Mouse (Mus musculus) limb, embryonic 10.5 days (tissue): ENCODE results near the gene Synj1. TPM values are rescaled to one million over a fixed set of nuclear protein-coding genes. Genes with fewer than 3 reads are reported as not detected.

Experiments used
- DNase-seq: peaks from one replicate; pipeline ENCODE4 v3.0.0-alpha.2; 2017; ENCODE audit warnings: low spot score
- H3K27ac ChIP-seq: fragments of 300-500 bp; sonication (generic); 2 replicates; pipeline ENCODE4 v1.5.1; 2016; ENCODE audit warnings: mild to moderate bottlenecking
- H3K27me3 ChIP-seq: fragments of 300-500 bp; sonication (generic); 2 replicates; pipeline ENCODE4 v1.6.1; 2016; ENCODE audit warnings: low read depth, mild to moderate bottlenecking; ENCODE audit not compliant: poor library complexity, severe bottlenecking
- H3K36me3 ChIP-seq: fragments of 300-500 bp; sonication (generic); 2 replicates; pipeline ENCODE4 v1.6.1; 2016; ENCODE audit warnings: mild to moderate bottlenecking, moderate library complexity
- H3K4me1 ChIP-seq: fragments of 300-500 bp; sonication (generic); 2 replicates; pipeline ENCODE4 v1.6.1; 2016
- H3K4me3 ChIP-seq: fragments of 300-500 bp; sonication (generic); 2 replicates; pipeline ENCODE4 v1.5.1; 2016; ENCODE audit warnings: mild to moderate bottlenecking, moderate library complexity
- H3K9me3 ChIP-seq: fragments of 300-500 bp; sonication (generic); replicated peaks from 2 replicates; pipeline ENCODE4 v1.6.1; 2016; ENCODE audit warnings: mild to moderate bottlenecking
- WGBS: fragments of 180-500 bp; shearing (Covaris S2); methylation state at CpG from one replicate; pipeline ENCODE4 v1.1.7; 2016; 5-methylcytosine and 5-hydroxymethylcytosine counted together
- polyA plus RNA-seq: library from polyadenylated mRNA; unstranded; fragments of >200 nt; fragmentation: Nextera tagmentation; extraction: Ambion mirVana; gene quantifications from 2 replicates; pipeline ENCODE4 v1.2.1, GENCODE M21; 2016

The Synj1 gene
- polyA plus RNA-seq, 1 experiment from 2014 or later: 9.6 TPM

DNA sequence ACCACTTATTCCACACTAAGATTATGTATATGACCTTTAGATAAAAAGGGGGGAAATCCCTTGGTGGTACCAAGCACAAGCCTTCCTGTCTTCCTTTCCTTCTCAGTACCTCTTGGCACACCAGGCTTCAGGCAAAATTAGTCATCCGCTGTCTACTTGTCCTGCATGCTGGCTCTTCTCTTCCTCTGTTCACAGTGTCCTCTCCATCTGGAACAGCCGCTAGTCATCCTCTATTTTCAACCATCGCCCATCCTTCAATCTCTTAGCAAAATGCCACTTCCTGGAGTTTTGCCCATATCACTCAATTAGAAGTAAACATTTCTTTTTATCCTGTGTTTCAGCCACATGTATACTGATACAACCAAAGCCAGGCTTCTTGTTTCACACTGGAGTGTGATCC lies 13.3 kb downstream of the Synj1 start:
- Histone ChIP-seq H3K27ac (no peak overlapping the region), H3K9me3 (no peaks in the 10 kb centered on the region), H3K4me3 (no peak overlapping the region), H3K4me1 (peaks cover 4% of the 10 kb centered on the region; the same call in 1 of the 2 replicates), H3K27me3 (no peaks in the 10 kb centered on the region), H3K36me3 (no peaks in the 10 kb centered on the region)
- 92% methylated on average over 3 of the region's 3 CpGs for WGBS
- no peak for DNase-seq

DNA sequence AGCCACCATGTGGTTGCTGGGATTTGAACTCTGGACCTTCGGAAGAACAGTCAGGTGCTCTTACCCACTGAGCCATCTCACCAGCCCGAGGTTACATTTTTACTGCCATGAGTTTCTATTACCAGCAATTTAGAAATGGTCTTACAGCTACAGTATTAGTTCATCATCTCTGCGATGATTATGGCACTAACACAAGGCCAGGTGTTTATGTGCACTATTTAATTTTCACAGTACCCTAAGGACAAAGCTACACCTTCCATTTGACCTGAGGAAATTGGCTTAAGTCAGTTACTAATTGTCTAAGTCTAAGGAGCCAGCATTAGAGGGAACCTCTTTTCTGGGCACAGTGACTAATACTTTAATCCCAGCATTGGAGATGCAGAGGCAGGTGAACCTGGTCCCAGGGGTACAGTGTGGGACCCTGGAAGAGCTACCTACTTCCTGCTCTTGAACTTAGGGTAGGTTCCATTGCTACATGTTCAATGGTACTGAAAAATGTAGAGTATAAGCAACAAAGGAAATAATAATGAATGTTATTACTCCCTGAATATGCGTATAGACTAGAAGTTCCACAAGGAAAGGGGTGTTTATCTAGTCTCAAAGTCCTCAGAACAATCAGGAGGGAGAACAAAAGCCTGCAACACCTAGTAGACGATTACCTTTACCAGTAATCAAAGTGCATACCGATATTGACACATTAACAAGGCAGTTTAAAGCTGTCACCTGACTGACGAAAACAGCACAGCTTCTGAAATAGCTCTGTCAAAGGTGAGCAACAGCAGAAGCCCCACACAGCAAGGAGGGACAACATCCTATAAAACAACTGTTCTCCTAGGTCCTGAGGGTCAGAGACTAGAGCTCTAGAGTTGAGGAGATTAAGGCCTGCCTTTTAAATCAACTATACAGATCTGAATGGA lies 14.5 kb downstream of the Synj1 start:
- DNase-seq: no peak
- Histone ChIP-seq H3K4me3 (no peak overlapping the region), H3K36me3 (no peaks in the 10 kb centered on the region), H3K27ac (no peak overlapping the region), H3K27me3 (no peaks in the 10 kb centered on the region), H3K4me1 (peaks cover 4% of the 10 kb centered on the region; the same call in 1 of the 2 replicates), H3K9me3 (no peaks in the 10 kb centered on the region)
- 84% methylated on average over 7 of the region's 7 CpGs for WGBS

DNA sequence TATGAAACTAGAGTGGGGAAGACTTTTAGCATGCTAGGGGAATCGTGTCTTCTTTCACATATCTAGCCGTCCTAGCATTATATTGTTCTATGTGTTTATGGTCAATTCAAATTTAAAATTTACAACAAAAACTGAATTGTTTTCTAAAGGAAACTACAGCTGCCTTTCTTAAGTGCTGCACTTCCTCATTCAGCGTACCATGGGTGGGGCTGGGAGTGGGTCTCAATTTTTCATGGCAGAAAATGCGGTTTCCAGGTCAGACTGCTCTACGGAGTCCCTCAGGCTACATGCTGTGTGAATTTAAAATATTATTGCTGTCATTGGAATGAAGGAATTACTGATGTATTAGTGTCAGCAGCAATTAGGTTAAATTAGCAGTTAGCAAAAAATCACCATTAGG lies 15.6 kb downstream of the Synj1 start:
- WGBS: 84% methylated on average over 5 of the region's 5 CpGs
- peaks cover 4% of the 10 kb centered on the region; the same call in 1 of the 2 replicates for H3K4me1 ChIP-seq

DNA sequence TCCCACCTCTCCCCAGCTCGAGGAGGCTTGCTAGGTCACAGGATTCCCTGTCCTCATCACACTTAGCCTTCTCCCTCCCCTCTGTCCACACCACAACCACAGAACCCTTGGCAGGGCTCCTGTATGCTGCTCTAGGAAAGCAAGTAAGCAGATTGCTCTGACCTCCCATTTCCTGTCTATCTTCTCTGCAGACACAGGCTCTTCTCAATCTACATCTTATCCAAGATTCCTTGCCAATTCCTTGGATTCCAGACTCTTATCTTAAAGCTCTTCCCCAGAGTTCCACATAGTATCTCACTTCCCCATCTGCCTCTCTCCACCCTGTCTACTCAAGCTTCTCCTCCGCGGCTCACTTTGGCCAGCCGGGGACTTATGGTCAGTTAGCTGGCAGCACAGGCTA lies 16.1 kb downstream of the Synj1 start:
- H3K4me1 ChIP-seq: peaks cover 4% of the 10 kb centered on the region; the same call in 1 of the 2 replicates
- H3K4me3 ChIP-seq: no peak overlapping the region
- no peak for DNase-seq
- H3K27ac ChIP-seq: no peak overlapping the region
- H3K36me3 ChIP-seq: peaks cover 7% of the 10 kb centered on the region; the same call in 1 of the 2 replicates
- WGBS: 59% methylated on average over 4 of the region's 4 CpGs
- no peaks in the 10 kb centered on the region for H3K27me3 ChIP-seq
- H3K9me3 ChIP-seq: no peaks in the 10 kb centered on the region

More for the DNA sequence above, 15.6 kb downstream of the Synj1 start:
- no peak for DNase-seq
- Histone ChIP-seq H3K9me3 (no peaks in the 10 kb centered on the region), H3K36me3 (peaks cover 7% of the 10 kb centered on the region; the same call in 1 of the 2 replicates), H3K4me3 (no peak overlapping the region), H3K27me3 (no peaks in the 10 kb centered on the region), H3K27ac (no peak overlapping the region)

DNA sequence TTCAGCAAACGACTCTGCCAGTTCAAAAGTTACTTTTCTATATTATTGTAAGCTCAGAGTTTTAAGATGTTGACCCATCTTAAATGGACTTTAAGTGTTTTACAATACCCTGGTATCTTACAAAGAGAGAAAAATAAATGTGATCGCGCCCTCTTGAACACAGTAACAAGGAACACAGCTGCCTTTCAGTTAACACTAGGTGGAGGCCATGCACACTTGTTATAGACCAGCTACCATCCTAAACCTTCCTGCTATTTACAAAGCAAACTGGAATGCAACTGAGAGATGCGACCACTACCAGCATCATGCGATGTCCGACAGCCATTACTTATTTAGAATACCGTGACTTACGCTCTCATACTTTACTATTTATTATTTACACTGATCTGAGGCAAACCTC lies 21.9 kb downstream of the Synj1 start:
- Histone ChIP-seq H3K9me3 (no peaks in the 10 kb centered on the region), H3K27me3 (no peaks in the 10 kb centered on the region), H3K36me3 (peaks cover 7% of the 10 kb centered on the region; the same call in 1 of the 2 replicates), H3K4me3 (no peak overlapping the region), H3K4me1 (no peaks in the 10 kb centered on the region), H3K27ac (no peak overlapping the region)
- DNase-seq: no peak
- 95% methylated on average over 8 of the region's 8 CpGs for WGBS

DNA sequence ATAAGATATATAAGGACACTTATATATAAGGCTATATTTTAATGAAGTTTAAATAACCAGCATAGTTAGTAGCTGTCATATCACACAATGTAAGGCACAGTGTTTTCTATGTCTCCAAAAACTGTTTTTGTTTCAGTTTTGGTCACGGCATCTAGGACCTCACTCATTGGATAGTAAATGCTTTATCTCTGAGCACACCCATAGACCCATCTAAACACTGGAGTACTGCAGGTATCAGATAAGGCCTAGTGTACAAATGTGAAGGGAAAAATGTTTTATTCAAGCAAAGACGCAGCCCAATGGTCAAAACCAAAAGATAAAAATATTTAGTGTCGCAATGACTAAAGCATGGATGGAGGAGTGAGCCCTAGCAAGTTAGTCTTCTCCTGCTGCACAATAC lies 22.4 kb downstream of the Synj1 start:
- 91% methylated on average over 3 of the region's 3 CpGs for WGBS
- DNase-seq: no peak
- Histone ChIP-seq H3K4me1 (no peaks in the 10 kb centered on the region), H3K9me3 (no peaks in the 10 kb centered on the region), H3K27ac (no peak overlapping the region), H3K27me3 (no peaks in the 10 kb centered on the region), H3K4me3 (no peak overlapping the region), H3K36me3 (peaks cover 7% of the 10 kb centered on the region; the same call in 1 of the 2 replicates)

DNA sequence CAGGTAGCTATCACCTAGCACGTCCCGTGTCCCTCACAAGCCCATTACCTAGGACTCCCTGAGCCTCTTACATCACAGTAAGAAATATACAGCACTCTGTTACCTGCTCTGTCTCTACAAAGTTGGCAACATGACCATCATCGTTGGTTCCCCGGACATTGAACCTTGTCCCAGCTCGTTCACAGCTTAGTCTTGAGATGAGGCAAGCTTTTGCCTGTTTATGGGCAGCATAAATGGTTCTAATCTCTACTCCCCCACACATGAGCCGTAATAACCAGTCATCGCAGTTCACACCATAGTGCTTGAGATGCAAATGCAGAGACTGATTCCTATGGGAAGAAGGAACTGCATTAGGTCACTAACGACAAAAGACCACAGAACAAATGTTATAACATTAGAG lies 23.1 kb downstream of the Synj1 start:
- no peaks in the 10 kb centered on the region for H3K9me3 ChIP-seq
- no peak overlapping the region for H3K4me3 ChIP-seq
- H3K27me3 ChIP-seq: no peaks in the 10 kb centered on the region
- DNase-seq: no peak
- no peaks in the 10 kb centered on the region for H3K4me1 ChIP-seq
- no peak overlapping the region for H3K27ac ChIP-seq
- WGBS: 91% methylated on average over 8 of the region's 8 CpGs
- H3K36me3 ChIP-seq: peaks cover 7% of the 10 kb centered on the region; the same call in 1 of the 2 replicates

DNA sequence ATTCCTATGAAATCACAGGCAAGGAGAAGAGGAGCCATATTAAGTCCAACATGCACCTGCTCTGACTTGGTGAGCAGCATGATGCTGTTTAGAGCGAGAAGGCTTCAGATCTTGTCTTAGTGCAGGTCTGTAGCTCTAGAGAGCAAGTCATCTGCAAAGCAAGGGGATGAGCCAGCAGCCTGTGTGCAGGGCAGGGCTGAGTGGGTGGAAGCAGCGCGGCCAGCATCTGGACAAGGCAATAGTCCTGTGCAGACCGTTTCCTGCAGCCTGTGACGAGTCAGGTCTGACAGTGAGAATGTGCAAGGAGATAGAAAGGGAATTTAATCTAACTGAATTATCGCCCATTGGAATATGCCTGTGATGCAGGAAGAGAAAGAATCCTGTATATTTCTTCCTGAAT lies 40.1 kb downstream of the Synj1 start:
- H3K4me3 ChIP-seq: no peak overlapping the region
- no peak overlapping the region for H3K27ac ChIP-seq
- WGBS: 89% methylated on average over 6 of the region's 6 CpGs
- 0 out of 2 replicates have a peak, but pooled peaks cover 3% of the 10 kb centered on the region for H3K36me3 ChIP-seq
- no peaks in the 10 kb centered on the region for H3K9me3 ChIP-seq
- DNase-seq: no peak
- no peaks in the 10 kb centered on the region for H3K4me1 ChIP-seq
- H3K27me3 ChIP-seq: no peaks in the 10 kb centered on the region

DNA sequence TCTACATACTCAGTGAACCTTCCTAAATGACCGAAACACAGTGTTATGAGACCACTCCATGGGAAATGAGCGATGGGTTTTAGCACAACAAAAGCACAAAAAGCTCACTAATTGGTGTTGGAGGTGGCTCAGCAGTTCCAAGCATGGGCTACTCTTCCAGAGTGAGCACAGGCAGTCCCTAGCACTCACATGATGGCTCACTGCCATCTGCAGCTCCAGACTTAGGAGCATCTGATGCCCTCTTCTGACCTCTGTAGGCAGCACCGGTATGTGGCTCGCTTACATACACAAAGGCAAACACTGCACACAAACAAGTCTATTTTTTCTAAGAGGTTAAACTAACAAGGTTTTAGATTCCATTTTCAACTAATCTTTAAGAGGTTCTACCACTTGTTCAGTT lies 44.9 kb downstream of the Synj1 start:
- 86% methylated on average over 4 of the region's 4 CpGs for WGBS
- Histone ChIP-seq H3K9me3 (no peaks in the 10 kb centered on the region), H3K36me3 (peaks cover 11% of the 10 kb centered on the region; the same call in 1 of the 2 replicates), H3K4me1 (no peaks in the 10 kb centered on the region), H3K27ac (no peak overlapping the region), H3K27me3 (no peaks in the 10 kb centered on the region), H3K4me3 (no peak overlapping the region)
- no peak for DNase-seq

DNA sequence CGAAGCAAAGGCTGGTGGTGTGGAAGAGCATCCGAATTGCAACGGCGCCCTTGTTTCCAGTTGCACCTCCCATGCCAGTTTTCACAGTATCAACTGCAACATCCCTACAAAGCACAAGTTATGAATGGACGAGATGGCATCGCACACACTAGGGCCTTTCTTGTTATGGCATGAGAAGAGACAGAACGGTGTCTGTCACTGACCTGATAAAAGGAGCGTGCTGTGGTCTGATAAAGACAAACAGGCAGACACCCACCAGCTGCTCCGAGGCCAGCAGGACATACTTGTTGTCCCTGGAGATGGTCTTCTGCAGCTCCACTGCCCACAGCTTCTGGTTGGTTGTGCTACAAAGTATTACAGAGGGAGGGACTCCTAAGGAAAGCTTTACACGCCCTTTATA lies 46.8 kb downstream of the Synj1 start:
- Histone ChIP-seq H3K36me3 (peaks cover 11% of the 10 kb centered on the region; the same call in 1 of the 2 replicates), H3K9me3 (no peaks in the 10 kb centered on the region), H3K4me1 (no peaks in the 10 kb centered on the region), H3K27me3 (no peaks in the 10 kb centered on the region), H3K4me3 (no peak overlapping the region), H3K27ac (no peak overlapping the region)
- no peak for DNase-seq
- WGBS: 93% methylated on average over 10 of the region's 10 CpGs

DNA sequence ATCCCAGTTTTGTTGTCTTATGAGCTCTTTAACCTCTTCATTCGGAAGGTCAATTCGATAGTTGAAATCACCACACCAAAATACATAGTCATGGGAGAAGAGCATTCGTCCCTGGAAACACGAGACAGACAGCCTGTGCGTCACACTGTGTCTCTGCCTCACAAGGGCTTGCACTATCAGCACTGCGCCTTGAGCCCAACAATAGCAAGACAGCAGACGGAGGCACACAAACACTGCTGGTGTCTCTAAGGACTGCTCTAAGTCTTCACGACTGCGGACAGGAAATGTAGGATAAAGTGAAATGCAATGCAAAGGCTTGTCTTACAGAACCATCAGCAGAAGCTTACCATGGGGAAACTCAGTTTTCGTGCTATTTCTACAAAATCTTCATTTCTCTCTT lies 47.2 kb downstream of the Synj1 start:
- Histone ChIP-seq H3K4me3 (no peak overlapping the region), H3K27ac (no peak overlapping the region), H3K4me1 (no peaks in the 10 kb centered on the region), H3K36me3 (peaks cover 11% of the 10 kb centered on the region; the same call in 1 of the 2 replicates), H3K27me3 (no peaks in the 10 kb centered on the region), H3K9me3 (no peaks in the 10 kb centered on the region)
- no peak for DNase-seq
- 91% methylated on average over 10 of the region's 10 CpGs for WGBS

DNA sequence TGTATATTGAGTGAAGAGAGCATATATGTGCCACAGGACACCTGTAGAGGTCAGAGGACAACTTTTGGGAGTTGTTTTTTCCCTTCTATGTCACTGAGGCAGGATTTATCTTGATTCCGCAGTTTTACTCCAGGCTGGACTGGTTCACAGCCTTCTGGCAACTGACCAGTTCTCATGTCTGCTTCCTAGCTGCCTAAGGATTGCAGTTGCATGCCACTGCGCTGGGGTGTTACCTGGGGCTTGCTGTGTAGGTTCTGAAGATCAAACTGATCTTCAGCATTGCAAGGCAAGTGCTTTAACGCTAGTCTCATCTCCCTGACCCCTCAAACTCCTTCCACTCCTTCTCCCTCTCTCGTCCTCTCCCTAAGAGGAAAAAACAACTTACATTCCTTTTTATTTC lies 47.9 kb downstream of the Synj1 start:
- H3K27ac ChIP-seq: no peak overlapping the region
- no peaks in the 10 kb centered on the region for H3K27me3 ChIP-seq
- peaks cover 11% of the 10 kb centered on the region; the same call in 1 of the 2 replicates for H3K36me3 ChIP-seq
- H3K4me1 ChIP-seq: no peaks in the 10 kb centered on the region
- H3K9me3 ChIP-seq: no peaks in the 10 kb centered on the region
- no peak overlapping the region for H3K4me3 ChIP-seq
- DNase-seq: no peak
- WGBS: 96% methylated on average over 4 of the region's 4 CpGs

DNA sequence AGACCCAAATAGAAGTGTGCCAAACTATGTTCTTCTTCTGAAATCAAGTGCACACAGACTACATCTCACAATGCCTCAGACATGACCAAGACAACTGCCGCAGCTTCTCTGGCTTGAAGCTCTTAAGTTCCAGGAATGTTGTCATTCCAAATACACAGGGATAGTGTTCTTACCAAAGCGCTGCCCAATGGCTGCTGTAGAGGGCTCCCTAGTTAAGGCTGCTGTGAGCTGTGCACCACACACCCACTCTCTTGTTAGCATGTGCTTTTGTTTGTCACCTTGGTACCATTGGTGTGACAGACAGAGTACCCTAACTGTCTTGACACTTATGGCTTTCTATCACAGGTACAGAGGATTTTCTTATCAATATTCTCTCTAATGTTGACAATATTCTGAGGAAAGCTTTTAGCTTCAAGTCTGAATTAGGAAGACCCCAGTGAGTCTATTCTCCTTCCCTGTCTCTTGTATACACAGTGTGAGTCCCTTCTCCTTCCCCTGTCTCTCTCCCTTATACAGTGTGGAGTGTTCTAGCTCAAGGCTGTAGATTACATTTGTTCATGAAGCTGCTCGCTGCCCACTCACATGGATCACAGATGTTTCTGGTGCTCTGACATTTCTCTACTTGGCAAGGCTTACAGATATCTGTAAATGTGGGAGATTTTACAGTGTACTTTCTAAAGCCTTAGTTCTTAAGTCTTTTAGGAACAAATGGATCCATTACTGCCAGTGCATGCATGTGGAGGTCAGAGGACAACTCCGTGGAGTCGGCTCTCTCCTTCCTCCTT lies 52.6 kb downstream of the Synj1 start:
- 81% methylated on average over 5 of the region's 5 CpGs for whole genome bisulfite sequencing
- H3K36me3 ChIP-seq: 0 out of 2 replicates have a peak, but pooled peaks cover 3% of the 10 kb centered on the region
- no peak for DNase-seq
- no peak overlapping the region for H3K27ac ChIP-seq
- H3K4me3 ChIP-seq: no peak overlapping the region
- H3K9me3 ChIP-seq: no peaks in the 10 kb centered on the region
- H3K27me3 ChIP-seq: no peaks in the 10 kb centered on the region
- H3K4me1 ChIP-seq: no peaks in the 10 kb centered on the region
